ENCODE assay signal across 10 mouse cellular contexts in genomic region chr3:52940832-52941468, GRCm38 (mm10).
DNase-seq lines count a peak whose midpoint lies in the region; ATAC-seq and TF ChIP-seq lines count a peak whose summit lies in the region.
"Had no signal": no experiment of that assay in that cellular context is flagged by ENCODE, and none has a peak within 500 bp of the region (broad histone marks: within the 10 kb centered on the region; RNA-seq: fewer than 3 reads in every experiment).

No protein-coding gene starts in this region.

- peak overlapping the region; percentile 31 for H3K4me2 ChIP-seq in heart, embryonic 11.5 days
- 0 out of 2 replicates have a peak overlapping the region, but pooled peaks have one; percentile 33 for H3K4me2 ChIP-seq in lung, embryonic 14.5 days

- peak overlapping the region; percentile 70 for H3K27ac ChIP-seq in heart, embryonic 11.5 days (ENCODE audit: low read depth, low read length)
- no peak overlapping the region for H3K27ac ChIP-seq in lung, embryonic 14.5 days (ENCODE audit: low read depth)
- H3K27ac ChIP-seq: macrophage had no signal

- no peak overlapping the region for H3K4me3 ChIP-seq in heart, embryonic 11.5 days (ENCODE audit: low read depth, low read length)
- H3K4me3 ChIP-seq in lung, embryonic 14.5 days (ENCODE audit: low read depth, low read length): no peak overlapping the region

- no peak overlapping the region for H3K9ac ChIP-seq in heart, embryonic 11.5 days (ENCODE audit: low read depth, low read length)
- no peak overlapping the region for H3K9ac ChIP-seq in lung, embryonic 14.5 days

- ATAC-seq in heart, embryonic 11.5 days (replicated peaks; ENCODE audit: insufficient number of reproducible peaks, low FRiP score, low TSS enrichment): peak; percentile 68; the same call in 1 of the 2 replicates
- peak; percentile 86; the same call in 1 of the 2 replicates for ATAC-seq in lung, embryonic 14.5 days (ENCODE audit: insufficient read depth)

- WGBS in heart, embryonic 11.5 days (ENCODE audit: insufficient replicate concordance): 26% methylated on average over 10 of the region's 10 CpGs
- WGBS in lung, embryonic 14.5 days: 18% methylated on average over 10 of the region's 10 CpGs

- TF ChIP-seq CTCF in lung, embryonic 14.5 days (IDR thresholded peaks at IDR 0.05; ENCODE audit: low read depth): no peak

- no peaks in the 10 kb centered on the region for H3K9me3 ChIP-seq in heart, embryonic 11.5 days (replicated peaks; ENCODE audit: control insufficient read depth, low read length)
- H3K9me3 ChIP-seq in lung, embryonic 14.5 days (ENCODE audit: low read depth, low read length): no peaks in the 10 kb centered on the region

- DNase-seq in heart, adult 18-20 months: peak; percentile 67 to 72
- DNase-seq in heart, adult 8-10 months (ENCODE audit: low spot score): no peak
- peak; percentile 94 for DNase-seq in Muller cell, postnatal 12 days (ENCODE audit: inconsistent ontology term)
- DNase-seq in cerebellum, postnatal 10 days: peak; percentile 88 to 89
- DNase-seq in lung, embryonic 14.5 days: peak; percentile 89
- DNase-seq in frontal cortex, postnatal 14 days (ENCODE audit: low spot score in 2 of 2): no peak
- no peak for DNase-seq in spleen, adult 18-20 months

- no peaks in the 10 kb centered on the region for H3K36me3 ChIP-seq in heart, embryonic 11.5 days (ENCODE audit: control insufficient read depth, insufficient read depth, low read length)
- no peaks in the 10 kb centered on the region for H3K36me3 ChIP-seq in lung, embryonic 14.5 days (ENCODE audit: insufficient read depth)

- peaks cover 17% of the 10 kb centered on the region for H3K4me1 ChIP-seq in heart, embryonic 11.5 days (ENCODE audit: control insufficient read depth, insufficient read depth, low read length)
- H3K4me1 ChIP-seq in lung, embryonic 14.5 days (ENCODE audit: insufficient read depth): peaks cover 3% of the 10 kb centered on the region; the same call in 1 of the 2 replicates

- no peaks in the 10 kb centered on the region for H3K27me3 ChIP-seq in heart, embryonic 11.5 days (ENCODE audit: control insufficient read depth, insufficient read depth, low read length)
- H3K27me3 ChIP-seq in lung, embryonic 14.5 days (ENCODE audit: insufficient read depth, low read length): no peaks in the 10 kb centered on the region
- H3K27me3 ChIP-seq: CH12.LX had no signal

Comparison
In these comparisons a context has a peak if more than half of its experiments do, and no peak if none do; other contexts are left out.
1. DNase-seq: peak in heart, adult 18-20 months (2 of 2), Muller cell, postnatal 12 days (single experiment), cerebellum, postnatal 10 days (2 of 2) and lung, embryonic 14.5 days (single experiment); none in heart, adult 8-10 months (single experiment), frontal cortex, postnatal 14 days (0 of 2) and spleen, adult 18-20 months (0 of 2).